Mouse (Mus musculus) R1 (cell line): ENCODE measurements around the gene Tgfa.

Experiments used
- DNase-seq: peaks from one replicate; pipeline ENCODE4 v3.0.0-alpha.2; 2018; ENCODE audit warnings: low read depth, low spot score

Tgfa gene

DNA sequence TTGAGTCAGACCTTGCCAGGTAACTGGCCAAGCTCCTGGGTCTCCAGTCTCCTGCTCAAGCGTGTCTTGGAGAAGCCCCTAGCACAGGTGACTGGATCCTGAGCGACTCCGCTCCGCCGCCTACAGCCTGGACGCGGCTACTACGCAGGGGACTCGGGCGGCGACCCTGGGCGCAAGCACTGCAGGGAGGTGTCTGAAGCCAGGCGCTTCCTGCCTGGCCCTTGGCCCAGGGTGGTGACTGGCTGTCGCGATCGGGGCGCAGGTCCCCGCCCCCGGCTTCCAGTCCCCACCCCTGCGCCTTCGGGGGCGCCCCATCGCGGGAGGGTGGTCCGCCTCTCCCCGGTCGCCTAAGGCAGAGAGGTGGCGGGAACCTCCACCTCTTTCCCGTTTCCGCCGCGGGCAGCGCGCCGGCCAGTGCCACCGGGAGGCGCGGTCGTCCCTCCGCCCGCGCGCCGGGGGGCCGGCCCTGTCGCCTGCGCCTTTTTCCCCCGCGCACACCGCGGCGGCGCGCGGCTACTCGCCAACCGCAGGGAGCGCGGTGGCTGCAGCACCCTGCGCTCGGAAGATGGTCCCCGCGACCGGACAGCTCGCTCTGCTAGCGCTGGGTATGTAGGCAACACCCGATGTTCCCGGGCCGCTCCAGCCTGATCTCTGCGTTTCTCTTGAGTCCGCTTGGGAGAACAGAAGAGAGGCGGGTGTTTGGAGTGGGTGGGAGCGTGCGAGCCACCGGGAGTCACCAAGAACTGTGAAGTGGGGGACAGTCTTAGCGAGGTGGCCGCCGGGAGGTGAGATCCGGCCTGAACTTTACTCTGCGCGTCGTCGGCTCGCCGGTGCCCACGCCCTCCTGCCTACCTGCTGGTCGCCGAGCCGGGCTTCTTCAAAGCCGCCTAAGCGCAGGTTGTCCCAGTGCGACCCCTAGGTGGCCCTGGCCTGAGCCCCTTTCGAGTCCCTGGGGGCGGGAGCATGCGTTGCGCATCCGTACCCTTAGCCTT lies at the start of gene Tgfa:
Gene Tgfa (plus strand): TSS at position 283 of the 992 bp plus-strand sequence.
- peak; percentile 69 for DNase-seq

- no peak for DNase-seq
Measured at GRCm38 (mm10) chr6:86148518-86148917, 46.5 kb upstream of the Tgfa start.

DNA sequence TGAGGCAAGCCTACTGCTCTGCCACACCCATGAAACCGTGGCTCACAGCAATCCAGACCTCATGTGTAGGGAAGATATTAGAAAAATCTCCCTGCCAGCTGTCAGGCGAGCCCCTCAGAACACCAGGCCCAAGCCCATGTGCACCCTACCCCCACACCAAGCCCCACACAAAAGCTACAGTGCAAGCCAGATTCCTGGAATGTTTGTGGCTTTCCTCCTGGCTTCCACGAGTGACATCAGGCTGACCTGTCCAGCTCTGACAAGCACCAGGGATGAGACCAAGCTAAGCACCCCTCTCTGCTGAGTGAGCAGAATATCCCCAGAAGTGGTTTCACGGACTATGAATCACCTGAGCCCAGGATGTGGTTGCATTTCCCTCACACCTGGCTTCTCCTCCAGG lies 46.0 kb upstream of the Tgfa start:
- no peak for DNase-seq

- no peak for DNase-seq
Measured at GRCm38 (mm10) chr6:86152676-86153075, 42.3 kb upstream of the Tgfa start.

GRCm38 (mm10) chr6:86153436-86153990 lies 41.5 kb upstream of the Tgfa start:
- no peak for DNase-seq

DNA sequence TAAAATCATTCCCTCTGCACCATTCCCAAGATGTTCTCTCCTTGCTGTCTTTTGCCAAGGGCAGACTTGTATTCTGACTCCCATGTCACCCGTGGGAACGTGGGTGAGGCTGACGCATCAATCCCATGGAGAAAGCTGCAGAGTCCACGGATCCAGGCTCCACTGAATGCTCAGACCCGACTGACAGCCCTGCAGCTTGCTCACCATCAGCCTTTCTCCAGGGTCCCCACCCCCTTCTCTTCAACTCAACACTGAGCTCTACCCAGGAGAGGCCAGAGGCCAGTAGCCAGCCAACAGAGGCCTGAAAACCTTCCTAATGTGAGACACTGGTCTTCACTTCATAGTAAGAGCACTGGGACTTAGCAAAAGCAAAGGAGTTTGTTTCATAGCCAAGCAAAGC lies 41.0 kb upstream of the Tgfa start:
- no peak for DNase-seq

DNA sequence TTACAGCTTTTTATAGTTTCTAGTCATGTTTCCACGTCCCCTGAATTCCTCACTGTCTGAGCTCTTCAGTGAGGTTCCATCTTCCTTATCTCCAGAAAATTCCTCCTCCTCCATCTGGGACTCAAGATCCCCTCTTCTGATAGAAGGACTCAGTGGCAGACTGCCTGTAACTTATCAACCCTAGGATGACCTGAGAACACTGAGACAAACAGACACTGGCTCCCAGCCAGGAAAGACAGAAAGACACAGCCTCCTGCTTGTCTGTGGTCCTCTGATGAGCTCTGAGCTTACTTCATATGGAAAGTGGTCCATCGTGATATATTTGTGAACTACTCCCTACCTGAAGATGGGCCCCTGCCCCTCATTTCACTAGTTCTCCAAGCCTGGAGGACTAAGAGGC lies 40.5 kb upstream of the Tgfa start:
- no peak for DNase-seq

DNA sequence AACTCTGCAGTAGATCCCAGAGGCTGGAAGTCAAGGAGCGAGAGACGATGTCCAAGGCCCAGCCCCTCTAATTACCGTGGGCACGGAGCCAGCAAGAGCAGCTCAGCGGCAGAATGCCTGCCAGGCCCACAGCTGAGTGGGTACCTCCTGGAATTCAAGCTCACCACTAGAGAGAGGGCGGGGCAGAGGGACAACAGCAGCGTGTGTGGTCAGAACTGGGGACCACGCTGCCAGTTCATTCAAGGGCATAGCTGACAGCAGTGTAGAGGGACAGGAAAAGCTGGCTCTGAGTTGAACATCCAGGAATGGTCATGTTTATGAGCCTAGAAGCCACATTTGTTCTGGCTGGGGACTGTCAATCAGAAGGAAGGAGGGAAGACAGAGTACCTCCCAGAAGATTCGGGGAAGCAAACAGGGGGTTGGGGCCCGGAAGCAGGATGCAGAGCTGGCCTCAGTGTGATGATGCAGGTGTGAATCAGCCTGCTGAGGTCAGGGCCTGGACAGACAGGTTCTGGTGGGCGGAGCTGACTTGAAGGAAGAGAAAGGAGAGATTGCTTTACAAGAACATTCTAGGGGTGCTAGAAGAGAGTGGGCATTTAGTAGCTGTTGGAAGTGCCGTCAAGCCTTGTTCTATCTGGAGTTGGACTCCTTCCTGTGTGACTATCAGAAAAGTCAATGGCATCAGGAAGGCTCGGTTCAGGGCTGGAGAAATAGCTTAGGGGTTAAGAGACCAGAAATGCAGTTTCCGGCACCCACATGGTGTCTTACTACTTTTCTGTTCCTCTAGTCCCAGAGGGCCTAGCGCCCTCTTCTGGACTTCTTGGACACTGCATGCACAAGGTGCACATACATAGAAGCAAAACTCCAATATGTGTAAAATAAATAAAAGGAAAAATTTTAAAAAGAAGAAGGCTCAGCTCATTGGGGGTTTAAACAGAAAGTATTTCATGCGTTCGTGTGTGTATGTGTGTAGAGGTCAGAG lies 37.5 kb upstream of the Tgfa start:
- DNase-seq, result peak; percentile 62

DNA sequence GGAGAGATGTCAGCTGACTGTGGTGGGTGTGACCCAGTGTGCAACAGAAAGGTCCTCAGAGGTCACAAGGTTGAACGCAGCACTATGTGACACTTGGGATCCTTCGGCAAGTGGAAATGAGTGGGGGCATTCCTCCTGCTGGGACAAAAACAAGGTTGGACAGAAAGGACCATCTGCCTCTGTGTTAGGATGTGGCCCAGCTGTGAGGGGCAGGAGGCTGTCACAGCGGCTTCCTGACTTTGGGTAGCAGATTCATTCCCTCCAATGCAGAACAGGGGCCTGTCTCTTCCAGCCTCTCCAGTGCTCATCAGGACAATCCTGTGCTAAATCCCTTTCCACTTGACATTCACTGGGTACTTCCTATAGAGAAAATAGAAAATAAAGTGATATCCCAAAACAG lies 34.1 kb upstream of the Tgfa start:
- no peak for DNase-seq

GRCm38 (mm10) chr6:86161586-86161985 lies 33.4 kb upstream of the Tgfa start:
- DNase-seq, result no peak

- no peak for DNase-seq
Measured at GRCm38 (mm10) chr6:86164028-86164427, 31.0 kb upstream of the Tgfa start.

- no peak for DNase-seq
Measured at GRCm38 (mm10) chr6:86166426-86166825, 28.6 kb upstream of the Tgfa start.

GRCm38 (mm10) chr6:86167851-86168250 lies 27.2 kb upstream of the Tgfa start:
- no peak for DNase-seq

GRCm38 (mm10) chr6:86169166-86169565 lies 25.9 kb upstream of the Tgfa start:
- no peak for DNase-seq

- DNase-seq, result no peak
Measured at GRCm38 (mm10) chr6:86176236-86176635, 18.8 kb upstream of the Tgfa start.

DNA sequence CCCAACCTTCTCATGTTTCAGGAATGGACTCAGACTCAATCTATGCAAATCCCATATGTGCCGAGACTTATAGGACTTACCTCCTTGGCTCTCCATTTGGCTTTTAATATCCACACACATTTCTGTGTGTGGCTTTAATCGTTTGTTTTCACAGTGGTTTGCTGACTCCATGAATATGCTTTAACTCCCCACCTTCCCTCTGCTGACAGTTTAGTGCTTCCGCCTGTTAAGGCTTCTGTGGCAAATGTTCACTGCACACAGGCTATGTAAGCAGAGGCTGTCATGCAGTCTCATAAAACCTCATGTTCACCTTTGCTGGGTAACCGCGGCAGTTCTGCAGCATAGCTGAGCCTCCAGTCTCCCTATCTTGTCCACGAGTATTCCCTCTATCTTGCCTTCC lies 18.3 kb upstream of the Tgfa start:
- no peak for DNase-seq

DNA sequence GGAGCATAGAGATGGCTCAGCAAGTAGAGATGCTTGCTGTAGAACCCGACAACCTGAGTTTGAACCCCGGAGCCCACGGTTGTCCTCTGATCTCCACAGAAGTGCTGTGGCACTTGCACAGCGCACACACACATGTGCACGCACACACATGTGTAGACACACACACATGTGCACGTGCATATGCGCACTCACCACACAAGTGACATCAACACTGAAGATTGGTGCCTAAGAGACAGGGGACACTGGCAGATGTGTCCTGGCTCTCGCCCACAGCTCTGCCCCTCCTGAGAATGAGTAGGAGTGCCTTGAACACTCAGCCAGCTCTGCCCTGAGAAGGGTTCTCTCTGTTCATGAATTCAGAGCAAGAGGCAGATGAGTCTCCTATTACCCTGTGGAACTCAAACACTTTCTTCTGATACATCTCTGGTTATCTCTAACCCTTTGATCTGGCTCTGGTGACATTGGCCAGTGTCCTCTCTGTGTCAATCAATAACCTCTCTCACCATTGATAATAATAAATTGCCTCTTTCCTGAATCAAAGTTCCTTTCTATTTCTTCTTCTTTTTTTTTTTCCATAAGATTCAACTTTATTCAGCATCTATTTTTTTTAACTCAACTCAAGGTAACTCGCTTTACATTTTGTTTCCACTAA lies 17.6 kb upstream of the Tgfa start:
- no peak for DNase-seq

- no peak for DNase-seq
Measured at GRCm38 (mm10) chr6:86180617-86181016, 14.4 kb upstream of the Tgfa start.

DNA sequence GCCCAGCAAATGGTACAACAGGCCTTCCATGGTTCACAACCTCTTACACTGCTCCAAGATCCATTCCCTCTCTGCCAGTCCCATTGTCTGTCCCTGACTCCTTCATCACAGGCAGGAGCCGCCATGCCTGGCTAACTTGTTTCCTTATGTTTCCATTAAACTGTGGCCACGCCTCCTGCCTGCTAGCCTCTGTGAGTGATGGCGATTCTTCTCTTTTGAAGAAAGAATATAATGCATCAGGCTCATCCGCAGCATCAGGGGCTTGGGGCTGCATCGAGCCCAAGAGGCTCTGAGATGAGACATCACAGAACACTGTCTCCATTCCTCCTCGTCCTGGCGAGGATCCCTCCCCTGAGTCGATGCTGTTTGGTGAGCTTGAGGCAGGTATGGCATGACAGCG lies 13.0 kb upstream of the Tgfa start:
- no peak for DNase-seq

- DNase-seq, result no peak
Measured at GRCm38 (mm10) chr6:86182626-86183025, 12.4 kb upstream of the Tgfa start.
